Mouse (Mus musculus) ovary, postnatal 36 days (tissue): ENCODE data around the gene Olfr1229.

Source experiments
- DNase-seq: peaks from one replicate; pipeline ENCODE4 v3.0.0; 2022; ENCODE audit warnings: low spot score, mixed read lengths

Olfr1229 gene

GRCm38 (mm10) chr2:89287914-89288313 lies at the start of gene Olfr1229:
Gene Olfr1229, minus strand, starts transcription at chr2:89288014.
- DNase-seq = no peak

GRCm38 (mm10) chr2:89329575-89329974 lies 41.8 kb upstream of the Olfr1229 start, which contains the start of gene Olfr1232:
Gene Olfr1232, minus strand, starts transcription at chr2:89329675.
- DNase-seq = no peak

GRCm38 (mm10) chr2:89306974-89307373 lies 19.2 kb upstream of the Olfr1229 start, which contains the start of gene Olfr1231:
Gene Olfr1231, minus strand, starts transcription at chr2:89307074.
- no peak for DNase-seq

GRCm38 (mm10) chr2:89297168-89297567 lies 9.4 kb upstream of the Olfr1229 start, which contains the start of gene Olfr1230:
Gene Olfr1230, minus strand, starts transcription at chr2:89297268.
- DNase-seq = no peak

GRCm38 (mm10) chr2:89253962-89254361 lies 33.9 kb downstream of the Olfr1229 start, which contains the start of gene Olfr1228:
Gene Olfr1228, minus strand, starts transcription at chr2:89254062.
- DNase-seq = no peak
